Mouse (Mus musculus) midbrain, embryonic 10.5 days (tissue): ENCODE results near the gene Lhfpl2. TPM values are rescaled to one million over a fixed set of nuclear protein-coding genes. Genes with fewer than 3 reads are reported as not detected.

Experiments used
- DNase-seq: peaks from one replicate; pipeline ENCODE4 v3.0.0-alpha.2; 2017; ENCODE audit warnings: low spot score
- H3K27ac ChIP-seq: fragments of 300-500 bp; sonication (generic); replicated peaks from 2 replicates; pipeline ENCODE4 v1.5.1; 2016; ENCODE audit warnings: mild to moderate bottlenecking
- H3K27me3 ChIP-seq: fragments of 300-500 bp; sonication (generic); 2 replicates; pipeline ENCODE4 v1.6.1; 2016; ENCODE audit warnings: low read depth, mild to moderate bottlenecking; ENCODE audit not compliant: poor library complexity, severe bottlenecking
- H3K36me3 ChIP-seq: fragments of 300-500 bp; sonication (generic); 2 replicates; pipeline ENCODE4 v1.6.1; 2016; ENCODE audit warnings: mild to moderate bottlenecking, moderate library complexity
- H3K4me1 ChIP-seq: fragments of 300-500 bp; sonication (generic); 2 replicates; pipeline ENCODE4 v1.6.1; 2016
- H3K4me3 ChIP-seq: fragments of 300-500 bp; sonication (generic); 2 replicates; pipeline ENCODE4 v1.5.1; 2016; ENCODE audit warnings: mild to moderate bottlenecking, moderate library complexity
- H3K9me3 ChIP-seq: fragments of 300-500 bp; sonication (generic); replicated peaks from 2 replicates; pipeline ENCODE4 v1.6.1; 2016; ENCODE audit warnings: mild to moderate bottlenecking
- WGBS: fragments of 180-500 bp; shearing (Covaris S2); methylation state at CpG from one replicate; pipeline ENCODE4 v1.1.7; 2016; 5-methylcytosine and 5-hydroxymethylcytosine counted together
- polyA plus RNA-seq: library from polyadenylated mRNA; unstranded; fragments of >200 nt; fragmentation: Nextera tagmentation; extraction: Ambion mirVana; gene quantifications from 2 replicates; pipeline ENCODE4 v1.2.1, GENCODE M21; 2016

The Lhfpl2 gene
- polyA plus RNA-seq, 1 experiment from 2014 or later = 18.0 TPM

DNA sequence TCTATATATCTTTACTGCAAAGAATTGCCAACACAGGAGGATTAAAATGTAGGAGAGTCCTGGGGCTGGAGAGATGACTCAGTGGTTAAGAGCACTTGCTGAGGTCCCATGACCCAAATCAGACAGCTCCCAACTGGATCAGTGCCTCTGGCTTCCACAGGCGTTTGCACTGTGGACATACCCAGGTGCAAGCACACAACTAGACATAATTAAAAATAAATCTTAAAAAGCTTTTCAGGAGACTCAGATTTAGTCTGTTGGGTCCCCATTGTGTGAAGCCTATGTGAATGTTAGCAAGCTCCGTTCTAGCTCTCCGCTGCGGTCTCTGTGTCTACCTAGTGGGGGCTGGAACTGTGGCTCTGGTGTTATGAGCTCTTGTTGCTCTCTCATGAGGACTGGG is 1.8 kb downstream of the Lhfpl2 start:
- WGBS = 88% methylated on average over 4 of the region's 4 CpGs
- Histone ChIP-seq H3K27me3 (peaks cover 87% of the 10 kb centered on the region), H3K4me1 (peaks cover 65% of the 10 kb centered on the region), H3K27ac (no peak overlapping the region), H3K36me3 (no peaks in the 10 kb centered on the region), H3K4me3 (no peak overlapping the region), H3K9me3 (0 out of 2 replicates have a peak, but pooled peaks cover 5% of the 10 kb centered on the region)
- no peak for DNase-seq

DNA sequence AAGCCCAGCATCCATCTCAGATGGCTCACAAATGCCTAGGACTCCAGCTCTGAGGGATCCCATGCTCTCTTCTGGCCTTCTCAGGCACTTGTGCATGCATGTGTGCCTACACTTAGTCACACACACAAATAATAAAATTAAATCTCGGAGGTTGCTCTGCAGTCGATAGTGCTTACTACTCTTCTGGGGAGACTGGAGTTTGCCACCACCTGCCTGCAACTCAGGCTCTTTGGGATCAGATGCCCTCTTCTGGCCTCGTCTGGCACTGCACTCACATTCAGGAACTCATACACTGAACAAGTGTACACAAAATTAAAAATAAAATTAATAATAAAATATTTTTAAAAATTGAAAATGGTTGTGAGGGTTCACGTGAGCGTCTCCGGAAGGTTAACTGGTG is 2.2 kb downstream of the Lhfpl2 start:
- H3K36me3 ChIP-seq = no peaks in the 10 kb centered on the region
- H3K27me3 ChIP-seq = peaks cover 90% of the 10 kb centered on the region

DNA sequence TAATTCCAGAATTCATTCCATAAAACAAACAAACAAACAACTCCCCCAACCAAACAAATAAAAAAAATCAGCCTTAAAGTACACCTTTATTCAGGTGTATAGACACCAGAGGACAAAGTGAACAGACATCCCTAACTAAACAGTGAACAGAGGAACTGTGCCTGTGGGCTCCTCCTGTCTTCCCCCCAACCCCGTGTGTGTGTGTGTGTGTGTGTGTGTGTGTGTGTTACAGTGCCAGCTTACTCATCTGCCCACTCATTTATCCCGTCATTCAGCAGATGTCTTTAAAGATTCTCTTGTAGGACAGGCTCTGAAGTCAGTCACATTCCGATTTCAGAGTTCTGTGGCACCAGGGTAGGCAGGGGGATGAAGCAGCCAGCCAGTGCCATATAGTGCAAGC is 2.9 kb downstream of the Lhfpl2 start:
- H3K9me3 ChIP-seq = 0 out of 2 replicates have a peak, but pooled peaks cover 5% of the 10 kb centered on the region
- peaks cover 90% of the 10 kb centered on the region for H3K27me3 ChIP-seq
- no peak overlapping the region for H3K4me3 ChIP-seq
- no peak for DNase-seq
- H3K36me3 ChIP-seq = no peaks in the 10 kb centered on the region
- WGBS = 76% methylated on average over 3 of the region's 3 CpGs
- H3K4me1 ChIP-seq = peaks cover 76% of the 10 kb centered on the region
- no peak overlapping the region for H3K27ac ChIP-seq

More for the DNA sequence above, 2.2 kb downstream of the Lhfpl2 start:
- Histone ChIP-seq H3K4me1 (peaks cover 69% of the 10 kb centered on the region), H3K4me3 (no peak overlapping the region), H3K9me3 (0 out of 2 replicates have a peak, but pooled peaks cover 5% of the 10 kb centered on the region), H3K27ac (no peak overlapping the region)
- no peak for DNase-seq
- 81% methylated on average over 6 of the region's 6 CpGs for WGBS

DNA sequence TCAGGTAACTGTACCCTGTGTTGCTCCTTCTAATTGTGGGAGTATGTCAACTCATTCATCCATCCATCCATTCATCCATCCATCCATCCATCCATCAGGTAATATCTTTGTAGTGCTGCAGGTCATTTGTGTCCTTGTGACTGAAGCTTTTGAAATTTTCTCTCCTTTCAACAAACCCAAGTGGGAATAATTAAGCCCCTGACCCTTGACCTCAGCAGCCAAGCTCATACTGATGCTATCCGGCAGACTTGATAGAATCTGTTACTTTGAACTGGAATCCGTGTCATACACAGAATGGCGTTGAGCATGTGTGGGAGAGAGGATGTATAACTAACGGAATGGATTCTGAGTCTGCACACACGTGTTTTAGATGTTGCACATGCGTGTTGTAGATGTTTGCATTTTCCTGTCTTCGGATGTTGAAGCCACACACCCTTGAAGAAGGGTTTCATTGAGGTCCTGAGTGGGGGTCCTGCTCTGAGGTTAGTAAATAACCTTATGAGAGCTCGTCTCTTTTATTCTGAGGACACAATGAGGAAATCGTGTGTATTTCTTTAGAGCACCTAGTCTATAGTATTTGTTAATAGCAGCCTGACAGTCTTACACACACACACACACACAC is 3.8 kb downstream of the Lhfpl2 start:
- no peak for DNase-seq
- Histone ChIP-seq H3K9me3 (0 out of 2 replicates have a peak, but pooled peaks cover 5% of the 10 kb centered on the region), H3K27ac (no peak overlapping the region), H3K4me3 (no peak overlapping the region), H3K27me3 (peaks cover 90% of the 10 kb centered on the region), H3K4me1 (peaks cover 85% of the 10 kb centered on the region), H3K36me3 (no peaks in the 10 kb centered on the region)
- WGBS = 56% methylated on average over 9 of the region's 9 CpGs

DNA sequence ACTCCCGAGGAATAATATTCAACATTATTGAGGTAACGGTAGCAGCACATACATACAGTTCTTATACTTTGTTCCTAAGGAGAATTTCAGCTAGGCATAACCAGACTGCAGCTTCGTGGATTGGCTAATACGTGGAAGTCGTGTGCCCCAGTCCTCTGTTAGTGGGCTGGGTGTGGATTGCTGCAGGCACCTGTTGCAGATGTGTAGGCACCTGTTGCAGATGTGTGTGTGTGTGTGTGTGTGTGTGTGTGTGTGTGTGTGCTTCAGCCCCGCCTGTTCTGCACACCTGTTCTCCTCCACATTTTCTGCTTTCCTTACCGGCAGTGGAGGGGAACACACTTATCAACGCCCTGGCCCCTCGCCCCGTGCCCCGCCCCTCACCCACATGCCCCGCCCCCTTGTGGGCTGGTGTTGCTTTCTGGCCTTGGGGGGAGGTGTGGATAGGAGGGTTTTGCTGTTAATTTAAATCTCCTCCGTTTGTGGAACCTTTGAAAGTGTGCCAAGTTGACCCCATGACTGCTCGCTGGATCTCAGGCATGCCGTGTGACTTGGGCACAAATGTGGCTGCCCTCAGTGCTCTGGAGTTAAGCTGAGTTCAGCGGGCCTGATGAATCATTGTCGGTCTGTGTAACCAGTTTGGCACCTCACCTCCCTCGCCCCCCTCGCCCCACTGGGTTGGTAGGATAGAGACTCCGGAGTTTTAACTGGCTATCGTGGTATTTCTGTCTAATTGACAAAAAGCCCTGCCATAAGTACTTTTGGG is 4.9 kb downstream of the Lhfpl2 start:
- Histone ChIP-seq H3K27ac (no peak overlapping the region), H3K4me1 (peaks cover 80% of the 10 kb centered on the region), H3K4me3 (peak overlapping the region; percentile 33), H3K27me3 (peaks cover 93% of the 10 kb centered on the region), H3K9me3 (0 out of 2 replicates have a peak, but pooled peaks cover 5% of the 10 kb centered on the region), H3K36me3 (no peaks in the 10 kb centered on the region)
- 18% methylated on average over 21 of the region's 21 CpGs for WGBS
- DNase-seq = no peak

DNA sequence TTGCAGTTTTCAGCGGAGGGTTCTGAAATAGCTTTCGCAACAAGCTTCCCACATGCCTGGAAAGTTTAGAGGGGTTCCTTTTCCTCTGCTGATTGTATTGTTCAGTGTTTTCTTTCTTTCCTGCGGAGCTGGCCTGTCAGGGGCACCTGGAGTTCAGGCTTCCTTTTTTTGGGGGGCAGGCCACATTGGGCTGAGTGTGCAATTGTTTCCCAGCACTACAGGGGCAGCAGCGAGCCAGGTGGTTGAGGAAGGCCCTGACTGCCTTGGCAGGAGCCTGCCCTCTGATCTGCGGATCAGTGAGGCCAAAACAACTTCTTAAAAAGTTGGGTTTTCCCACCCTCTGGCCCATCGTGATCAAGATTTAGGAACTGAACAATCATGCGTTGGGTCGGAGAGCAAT is 5.6 kb downstream of the Lhfpl2 start:
- Histone ChIP-seq H3K27me3 (peaks cover 99% of the 10 kb centered on the region), H3K4me1 (peaks cover 78% of the 10 kb centered on the region), H3K4me3 (0 out of 2 replicates have a peak overlapping the region, but pooled peaks have one; percentile 33), H3K36me3 (no peaks in the 10 kb centered on the region), H3K9me3 (0 out of 2 replicates have a peak, but pooled peaks cover 5% of the 10 kb centered on the region), H3K27ac (no peak overlapping the region)
- WGBS = 42% methylated on average over 8 of the region's 8 CpGs
- DNase-seq = no peak

DNA sequence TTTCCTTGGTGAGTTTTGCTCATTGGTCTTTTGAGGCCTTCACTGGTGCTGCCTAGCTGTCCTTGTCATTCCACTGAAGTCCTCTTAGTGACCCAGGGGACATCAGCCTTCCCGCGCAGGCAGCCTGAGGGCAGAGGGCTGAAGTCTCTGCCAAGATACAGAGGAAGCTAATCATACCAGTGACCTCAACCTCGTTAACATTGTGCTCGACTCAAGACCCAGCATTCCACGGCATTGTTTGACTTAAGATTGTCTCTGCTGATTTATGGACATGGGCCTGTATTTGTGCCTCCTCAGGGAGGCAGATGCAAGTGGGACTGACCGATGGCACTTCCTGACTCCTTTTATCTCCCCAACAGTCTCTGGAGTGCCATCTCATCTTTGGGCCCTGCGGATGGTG is 7.0 kb downstream of the Lhfpl2 start:
- Histone ChIP-seq H3K27me3 (peaks cover 94% of the 10 kb centered on the region), H3K27ac (no peak overlapping the region), H3K9me3 (0 out of 2 replicates have a peak, but pooled peaks cover 5% of the 10 kb centered on the region), H3K36me3 (no peaks in the 10 kb centered on the region), H3K4me1 (peaks cover 79% of the 10 kb centered on the region), H3K4me3 (no peak overlapping the region)
- 31% methylated on average over 7 of the region's 7 CpGs for WGBS
- no peak for DNase-seq

DNA sequence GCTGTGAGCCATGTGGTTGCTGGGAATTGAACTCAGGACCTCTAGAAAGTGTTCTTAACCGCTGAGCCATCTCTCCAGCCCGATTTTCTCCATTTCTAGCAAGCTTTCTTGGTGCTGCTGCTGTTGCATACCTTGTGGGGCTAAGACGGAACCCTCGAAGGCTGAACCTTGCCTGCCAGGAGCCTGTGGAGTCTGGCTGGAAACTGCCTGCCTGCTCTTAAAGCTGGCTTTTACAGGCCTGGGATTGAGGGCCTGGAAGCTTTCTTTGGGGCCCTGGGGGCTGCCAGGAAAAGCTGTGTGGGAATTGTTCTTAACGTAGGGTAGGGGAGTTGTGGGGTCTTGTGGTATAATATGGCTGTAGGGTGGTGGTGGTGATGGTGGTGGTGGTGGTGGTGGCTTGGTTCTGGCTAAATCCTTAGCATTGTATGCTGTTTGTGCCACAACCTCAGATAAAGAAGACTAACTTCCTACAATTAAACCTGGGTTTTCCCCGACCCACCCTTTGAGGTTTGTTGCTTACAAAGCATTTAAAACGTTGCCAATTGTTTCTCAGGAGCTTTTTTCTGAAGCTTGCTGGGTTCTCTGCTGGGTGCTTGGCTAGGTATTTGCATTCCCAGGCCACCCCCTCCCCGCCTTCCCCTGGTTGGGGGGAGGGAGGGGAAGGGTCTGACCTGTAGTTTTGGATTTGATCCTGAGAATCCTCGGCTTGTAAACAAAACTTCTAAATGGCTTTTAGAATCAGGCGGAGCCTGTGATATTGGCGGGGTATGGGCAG is 7.9 kb downstream of the Lhfpl2 start:
- Histone ChIP-seq H3K9me3 (no peaks in the 10 kb centered on the region), H3K27ac (no peak overlapping the region), H3K27me3 (peaks cover 92% of the 10 kb centered on the region), H3K36me3 (no peaks in the 10 kb centered on the region), H3K4me1 (peaks cover 88% of the 10 kb centered on the region), H3K4me3 (no peak overlapping the region)
- no peak for DNase-seq
- 13% methylated on average over 11 of the region's 11 CpGs for WGBS

DNA sequence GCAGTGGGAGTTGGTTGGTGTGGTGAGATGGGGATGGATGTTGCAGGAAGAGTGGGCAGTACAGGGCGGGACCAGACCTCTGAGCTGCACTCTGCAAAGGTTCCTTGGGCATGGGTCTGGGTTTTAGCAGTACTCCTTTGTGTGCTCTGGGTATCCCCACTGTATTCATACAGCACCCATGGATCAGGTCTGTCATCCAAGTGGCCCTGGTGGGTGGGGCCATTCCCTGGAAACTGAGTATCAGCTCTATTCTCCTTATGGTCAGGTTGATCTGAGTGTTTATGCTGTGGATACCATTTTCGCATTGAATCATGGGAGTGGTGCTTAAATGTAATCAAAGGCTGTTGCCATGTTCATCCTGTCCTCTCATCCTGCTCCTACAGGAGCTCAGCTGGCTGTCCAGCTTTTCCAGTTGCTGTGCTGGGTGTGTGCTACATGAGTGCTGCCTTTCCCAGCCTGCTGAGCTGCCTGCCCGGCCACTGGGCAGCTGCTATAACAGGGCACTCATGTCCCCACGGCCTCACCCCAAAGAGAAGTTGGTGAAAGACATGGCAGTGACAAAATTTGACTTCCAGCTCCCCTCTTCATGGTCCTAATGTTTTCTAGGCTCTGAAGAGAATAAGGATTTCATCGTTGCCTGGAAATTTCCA is 9.2 kb downstream of the Lhfpl2 start:
- Histone ChIP-seq H3K27me3 (peaks cover 92% of the 10 kb centered on the region), H3K9me3 (no peaks in the 10 kb centered on the region), H3K4me1 (peaks cover 84% of the 10 kb centered on the region), H3K36me3 (peaks cover 8% of the 10 kb centered on the region; the same call in 1 of the 2 replicates), H3K27ac (no peak overlapping the region), H3K4me3 (no peak overlapping the region)
- no peak for DNase-seq
- WGBS = 85% methylated on average over 5 of the region's 5 CpGs

DNA sequence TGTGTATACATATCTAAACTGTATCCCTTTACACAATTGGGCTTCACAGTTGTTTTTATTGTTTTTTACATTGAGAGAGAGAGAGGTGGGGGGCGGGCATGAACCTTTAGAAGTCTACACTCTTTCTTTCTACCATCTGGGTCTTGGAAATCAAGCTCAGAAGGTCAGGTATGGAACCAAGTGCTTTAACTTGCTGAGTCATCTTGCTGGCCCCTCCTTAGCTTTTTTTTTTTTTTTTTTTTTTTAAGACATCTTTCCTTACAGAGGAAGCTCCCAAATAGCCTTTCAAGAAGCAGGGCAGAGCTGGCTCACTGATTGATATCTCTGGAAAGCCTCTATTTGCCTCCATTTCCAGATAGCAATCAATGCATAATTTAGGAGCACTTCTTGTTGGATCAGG is 10.7 kb downstream of the Lhfpl2 start:
- Histone ChIP-seq H3K27me3 (peaks cover 92% of the 10 kb centered on the region), H3K4me1 (peaks cover 81% of the 10 kb centered on the region), H3K36me3 (peaks cover 8% of the 10 kb centered on the region; the same call in 1 of the 2 replicates), H3K9me3 (no peaks in the 10 kb centered on the region), H3K27ac (no peak overlapping the region), H3K4me3 (no peak overlapping the region)
- no peak for DNase-seq
- WGBS = 89% methylated on average over 1 of the region's 1 CpGs

DNA sequence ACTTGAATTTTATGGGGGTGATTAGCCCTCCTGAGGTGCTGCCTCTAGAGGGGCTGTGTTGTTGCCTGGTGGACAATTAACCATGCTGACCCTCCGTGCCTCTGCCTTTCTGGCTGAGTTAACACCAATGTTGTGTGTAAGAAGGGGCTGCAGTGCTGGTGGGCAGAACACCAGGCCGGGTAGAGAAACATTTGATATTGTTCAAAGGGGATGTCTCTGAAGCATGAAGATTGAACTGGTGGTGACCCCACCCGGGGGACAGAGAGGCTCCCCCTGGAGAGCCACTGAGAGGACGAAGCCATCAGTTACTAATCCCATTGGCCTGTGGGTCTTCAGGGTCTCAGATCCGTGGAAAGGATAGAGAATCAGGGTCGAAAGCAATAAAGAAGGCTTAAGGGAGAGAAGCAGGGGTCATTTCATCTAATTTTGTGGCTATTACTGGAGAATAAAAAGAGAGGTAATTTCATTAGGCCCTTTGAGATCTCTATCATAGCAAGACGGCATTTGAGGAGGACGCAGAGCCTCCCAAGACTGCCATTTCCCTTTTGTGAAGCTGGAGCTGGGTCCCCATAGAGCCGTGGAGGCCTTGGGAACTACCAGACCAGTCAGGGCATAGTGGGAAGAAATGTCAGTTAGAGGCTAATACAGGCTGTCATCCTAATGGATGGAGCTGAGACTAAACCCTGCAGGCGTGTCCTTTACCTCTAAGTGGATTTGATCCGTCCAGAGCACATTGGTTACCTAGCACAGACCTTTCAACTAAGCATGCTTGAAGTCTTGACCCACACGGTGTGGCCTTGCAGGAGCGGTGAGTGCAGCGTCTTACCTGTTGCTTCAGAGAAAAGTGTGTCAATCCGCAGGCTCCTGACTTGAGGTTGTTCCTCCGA is 12.1 kb downstream of the Lhfpl2 start:
- H3K4me1 ChIP-seq = peaks cover 81% of the 10 kb centered on the region
- H3K27me3 ChIP-seq = peaks cover 92% of the 10 kb centered on the region
- H3K9me3 ChIP-seq = no peaks in the 10 kb centered on the region
- no peak overlapping the region for H3K27ac ChIP-seq
- peak; percentile 74 for DNase-seq
- 29% methylated on average over 16 of the region's 16 CpGs for WGBS
- peaks cover 8% of the 10 kb centered on the region; the same call in 1 of the 2 replicates for H3K36me3 ChIP-seq
- H3K4me3 ChIP-seq = no peak overlapping the region
